ENCODE assay signal across 8 mouse cellular contexts in the genomic region with DNA sequence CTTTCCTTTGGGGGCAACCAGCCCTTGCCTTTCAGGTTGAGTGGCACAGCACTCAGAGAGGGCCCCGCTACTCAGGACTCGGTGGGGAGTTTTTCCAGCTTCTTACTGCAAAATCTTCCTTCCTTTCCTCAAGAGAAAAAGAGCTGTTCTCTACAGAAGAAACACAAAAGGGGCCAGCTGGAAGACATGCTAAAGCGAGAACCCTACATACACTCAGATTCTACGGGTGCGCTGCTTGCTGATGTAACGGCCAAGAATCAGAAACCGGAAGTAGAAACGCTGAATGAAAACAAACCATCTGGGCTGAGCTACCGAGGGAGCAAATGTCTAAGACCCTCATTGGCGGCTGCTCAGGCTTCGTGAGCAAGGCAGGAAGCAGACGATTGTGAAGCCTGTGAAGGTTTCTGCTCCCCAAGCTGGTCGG.
DNase-seq lines count a peak whose midpoint lies in the region; ATAC-seq lines count a peak whose summit lies in the region.

No protein-coding gene starts in this region.

- H3K9ac ChIP-seq in midbrain, embryonic 15.5 days, result no peak overlapping the region
- H3K9ac ChIP-seq in embryonic facial prominence, embryonic 13.5 days, result peak overlapping the region; percentile 52
- H3K9ac ChIP-seq in limb, embryonic 12.5 days (replicated peaks), result no peak overlapping the region
- no peak overlapping the region for H3K9ac ChIP-seq in midbrain, embryonic 12.5 days (replicated peaks)

- no peak for ATAC-seq in midbrain, embryonic 15.5 days (replicated peaks)
- no peak for ATAC-seq in embryonic facial prominence, embryonic 13.5 days (ENCODE audit: insufficient number of reproducible peaks, insufficient read depth, low FRiP score, low TSS enrichment, low read depth)
- peak; percentile 62; the same call in 1 of the 2 replicates for ATAC-seq in limb, embryonic 12.5 days (ENCODE audit: insufficient number of reproducible peaks, insufficient read depth, low FRiP score, low TSS enrichment, low read depth)
- no peak for ATAC-seq in midbrain, embryonic 12.5 days (ENCODE audit: low FRiP score, low read depth)

- H3K4me2 ChIP-seq in midbrain, embryonic 15.5 days, result no peak overlapping the region
- peak overlapping the region; percentile 48 for H3K4me2 ChIP-seq in embryonic facial prominence, embryonic 13.5 days
- peak overlapping the region; percentile 44 for H3K4me2 ChIP-seq in limb, embryonic 12.5 days
- H3K4me2 ChIP-seq in midbrain, embryonic 12.5 days (replicated peaks), result no peak overlapping the region

- H3K36me3 ChIP-seq in midbrain, embryonic 10.5 days, result no peaks in the 10 kb centered on the region
- H3K36me3 ChIP-seq in midbrain, embryonic 15.5 days (replicated peaks), result no peaks in the 10 kb centered on the region
- no peaks in the 10 kb centered on the region for H3K36me3 ChIP-seq in embryonic facial prominence, embryonic 13.5 days
- H3K36me3 ChIP-seq in limb, embryonic 12.5 days, result no peaks in the 10 kb centered on the region
- H3K36me3 ChIP-seq in midbrain, embryonic 12.5 days, result no peaks in the 10 kb centered on the region

- H3K9me3 ChIP-seq in midbrain, embryonic 10.5 days (replicated peaks), result 0 out of 2 replicates have a peak, but pooled peaks cover 2% of the 10 kb centered on the region
- no peaks in the 10 kb centered on the region for H3K9me3 ChIP-seq in midbrain, embryonic 15.5 days
- H3K9me3 ChIP-seq in embryonic facial prominence, embryonic 13.5 days, result no peaks in the 10 kb centered on the region
- H3K9me3 ChIP-seq in limb, embryonic 12.5 days, result no peaks in the 10 kb centered on the region
- no peaks in the 10 kb centered on the region for H3K9me3 ChIP-seq in midbrain, embryonic 12.5 days

- 65% methylated on average over 13 of the region's 13 CpGs for WGBS in midbrain, embryonic 10.5 days
- WGBS in midbrain, embryonic 15.5 days, result 49% methylated on average over 13 of the region's 13 CpGs
- 33% methylated on average over 13 of the region's 13 CpGs for WGBS in embryonic facial prominence, embryonic 13.5 days
- 28% methylated on average over 13 of the region's 13 CpGs for WGBS in limb, embryonic 12.5 days
- WGBS in midbrain, embryonic 12.5 days, result 65% methylated on average over 13 of the region's 13 CpGs

- peak overlapping the region; percentile 68 for H3K27ac ChIP-seq in midbrain, embryonic 10.5 days (replicated peaks)
- no peak overlapping the region for H3K27ac ChIP-seq in midbrain, embryonic 15.5 days
- H3K27ac ChIP-seq in embryonic facial prominence, embryonic 13.5 days, result peak overlapping the region; percentile 79
- H3K27ac ChIP-seq in limb, embryonic 12.5 days, result peak overlapping the region; percentile 89
- 0 out of 2 replicates have a peak overlapping the region, but pooled peaks have one; percentile 25 for H3K27ac ChIP-seq in midbrain, embryonic 12.5 days (replicated peaks)

- no peak overlapping the region for H3K4me3 ChIP-seq in midbrain, embryonic 10.5 days
- H3K4me3 ChIP-seq in midbrain, embryonic 15.5 days, result no peak overlapping the region
- H3K4me3 ChIP-seq in embryonic facial prominence, embryonic 13.5 days, result peak overlapping the region; percentile 14
- H3K4me3 ChIP-seq in limb, embryonic 12.5 days (replicated peaks), result no peak overlapping the region; the same call in 1 of the 2 replicates
- H3K4me3 ChIP-seq in midbrain, embryonic 12.5 days, result no peak overlapping the region

- H3K27me3 ChIP-seq in midbrain, embryonic 10.5 days (ENCODE audit: low read depth, poor library complexity, severe bottlenecking), result no peaks in the 10 kb centered on the region
- no peaks in the 10 kb centered on the region for H3K27me3 ChIP-seq in midbrain, embryonic 15.5 days (replicated peaks)
- H3K27me3 ChIP-seq in embryonic facial prominence, embryonic 13.5 days, result no peaks in the 10 kb centered on the region
- no peaks in the 10 kb centered on the region for H3K27me3 ChIP-seq in limb, embryonic 12.5 days
- no peaks in the 10 kb centered on the region for H3K27me3 ChIP-seq in midbrain, embryonic 12.5 days

- DNase-seq in midbrain, embryonic 10.5 days (ENCODE audit: low spot score), result no peak
- peak; percentile 49 for DNase-seq in heart, postnatal 4 days
- peak; percentile 65 to 83 for DNase-seq in thymus, postnatal 36 days
- no peak for DNase-seq in retina, embryonic 14.5 days (ENCODE audit: low spot score)

- H3K4me1 ChIP-seq in midbrain, embryonic 10.5 days, result peaks cover 68% of the 10 kb centered on the region
- peaks cover 3% of the 10 kb centered on the region; the same call in 1 of the 2 replicates for H3K4me1 ChIP-seq in midbrain, embryonic 15.5 days
- peaks cover 40% of the 10 kb centered on the region for H3K4me1 ChIP-seq in embryonic facial prominence, embryonic 13.5 days
- peaks cover 55% of the 10 kb centered on the region for H3K4me1 ChIP-seq in limb, embryonic 12.5 days (replicated peaks)
- H3K4me1 ChIP-seq in midbrain, embryonic 12.5 days, result peaks cover 10% of the 10 kb centered on the region; the same call in 1 of the 2 replicates

Comparison
In these comparisons a context has a peak if more than half of its experiments do, and no peak if none do; other contexts are left out.
1. DNase-seq: peak in heart, postnatal 4 days (single experiment) and thymus, postnatal 36 days (2 of 2); none in midbrain, embryonic 10.5 days (single experiment) and retina, embryonic 14.5 days (single experiment).
2. H3K4me2 ChIP-seq: peak in embryonic facial prominence, embryonic 13.5 days (single experiment) and limb, embryonic 12.5 days (single experiment); none in midbrain, embryonic 15.5 days (single experiment) and midbrain, embryonic 12.5 days (single experiment).